Mouse (Mus musculus): ENCODE results near the gene Atp5g3. TPM values are rescaled to one million over a fixed set of nuclear protein-coding genes. Genes with fewer than 3 reads are reported as not detected.
A peak's percentile ranks its signal among the peaks of the same experiment; 100 is the strongest.
"Not testable (repeated sequence)": the region's sequence is repeated elsewhere in the genome, so short reads cannot be mapped to it uniquely, and the experiment has no call there.

Atp5g3 gene
- polyA plus RNA-seq, 1 experiment from 2014 or later: 807 TPM

DNA sequence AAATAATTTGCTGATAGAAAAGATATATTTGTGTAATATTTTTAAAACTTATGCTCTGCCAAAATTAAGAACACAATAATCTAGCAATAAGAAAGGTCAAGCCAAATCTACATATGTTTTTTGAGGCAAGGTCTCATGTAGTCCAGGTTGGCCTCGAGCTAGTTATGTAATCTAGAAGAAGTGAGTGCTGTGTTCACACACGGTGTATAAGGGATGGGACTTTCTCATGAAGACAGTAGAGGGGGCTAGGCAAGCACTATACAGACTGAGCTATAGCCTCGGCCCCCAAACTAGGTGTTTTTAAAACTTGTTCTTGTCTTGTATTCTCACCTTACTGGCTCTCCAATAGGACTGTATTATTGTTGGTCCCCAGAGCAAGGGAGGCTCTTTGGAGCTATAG, 14.4 kb upstream of the Atp5g3 start:
- H3K4me3 ChIP-seq: no peak overlapping the region
- no peak overlapping the region for H3K27ac ChIP-seq
- 51% methylated on average over 3 of the region's 3 CpGs for WGBS (ENCODE audit: insufficient replicate concordance)
- H3K27me3 ChIP-seq (replicated peaks): peaks cover 11% of the 10 kb centered on the region; the same call in 1 of the 2 replicates
- no peaks in the 10 kb centered on the region for H3K4me1 ChIP-seq
- no peak overlapping the region for H3K4me2 ChIP-seq
- no peak overlapping the region for H3K9ac ChIP-seq
- no peak for ATAC-seq
- H3K9me3 ChIP-seq (replicated peaks): no peaks in the 10 kb centered on the region
- no peaks in the 10 kb centered on the region for H3K36me3 ChIP-seq

DNA sequence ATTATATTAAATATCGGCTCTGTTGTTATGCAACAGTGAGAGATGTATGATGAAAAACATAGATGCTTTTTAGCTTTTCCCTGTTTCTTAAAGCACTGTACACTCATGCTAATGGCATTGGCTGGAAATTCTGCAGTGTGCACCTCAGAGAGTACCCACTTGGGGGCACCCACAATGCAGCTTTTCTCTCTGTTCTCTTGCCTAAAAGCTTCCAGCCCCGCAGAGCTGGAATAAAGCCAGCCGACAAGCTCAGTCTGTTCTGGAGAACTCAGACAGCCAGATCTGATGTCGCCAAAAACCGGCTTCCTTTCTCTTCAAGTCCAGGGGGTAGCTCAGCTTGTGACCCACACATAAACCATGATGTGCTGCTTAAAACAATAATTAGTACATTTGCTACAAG, 14.0 kb upstream of the Atp5g3 start:
- Histone ChIP-seq H3K36me3 (no peaks in the 10 kb centered on the region), H3K4me2 (no peak overlapping the region), H3K9ac (no peak overlapping the region), H3K27me3 (replicated peaks) (peaks cover 11% of the 10 kb centered on the region; the same call in 1 of the 2 replicates), H3K27ac (no peak overlapping the region), H3K4me3 (no peak overlapping the region), H3K9me3 (replicated peaks) (no peaks in the 10 kb centered on the region), H3K4me1 (no peaks in the 10 kb centered on the region)
- WGBS (ENCODE audit: insufficient replicate concordance): 32% methylated on average over 5 of the region's 5 CpGs
- ATAC-seq: no peak

DNA sequence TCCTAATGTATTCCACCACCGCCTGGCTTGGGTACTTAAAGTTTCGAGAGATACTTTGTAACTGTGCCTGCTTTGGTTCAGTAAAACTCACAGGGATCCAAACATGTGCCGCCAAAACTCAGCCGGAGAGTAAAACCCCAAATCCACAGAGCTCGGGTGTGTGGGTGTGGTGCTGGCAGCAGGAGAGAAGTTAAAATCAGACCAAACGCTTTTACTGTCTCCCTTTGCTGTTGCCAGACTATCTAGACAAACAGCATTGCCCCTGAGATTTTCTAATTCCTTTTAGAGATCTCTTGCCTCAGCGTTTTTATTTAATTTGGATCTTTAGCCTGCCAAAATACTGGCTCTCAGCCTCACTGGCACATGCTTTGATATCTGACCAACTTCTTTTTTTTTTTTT, 8.5 kb upstream of the Atp5g3 start:
- no peaks in the 10 kb centered on the region for H3K36me3 ChIP-seq
- H3K9ac ChIP-seq: no peak overlapping the region
- H3K4me3 ChIP-seq: no peak overlapping the region
- H3K4me2 ChIP-seq: no peak overlapping the region
- 59% methylated on average over 7 of the region's 7 CpGs for WGBS (ENCODE audit: insufficient replicate concordance)
- no peak overlapping the region for H3K27ac ChIP-seq
- H3K9me3 ChIP-seq (replicated peaks): no peaks in the 10 kb centered on the region
- no peaks in the 10 kb centered on the region for H3K4me1 ChIP-seq
- peaks cover 10% of the 10 kb centered on the region; the same call in 1 of the 2 replicates for H3K27me3 ChIP-seq (replicated peaks)
- no peak for ATAC-seq

DNA sequence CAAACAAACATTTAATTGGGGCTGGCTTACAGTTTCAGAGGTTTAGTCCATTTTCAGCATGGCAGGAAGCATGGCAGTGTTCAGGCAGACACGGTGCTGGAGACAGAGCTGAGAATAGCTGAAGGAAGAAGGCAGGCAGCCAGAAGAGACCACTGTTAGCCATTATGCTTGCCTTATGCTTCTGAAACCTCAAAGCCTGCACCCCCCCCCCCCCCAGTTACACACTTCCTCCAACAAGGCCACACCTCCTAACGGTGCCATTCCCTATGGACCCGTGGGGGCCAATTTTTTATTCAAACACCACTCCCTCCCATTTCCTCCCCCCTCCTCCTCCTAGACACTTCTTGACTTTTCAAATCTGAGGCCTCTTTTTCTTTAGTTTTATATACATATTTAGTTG, 1.1 kb upstream of the Atp5g3 start:
- ATAC-seq: no peak
- H3K9me3 ChIP-seq (replicated peaks): no peaks in the 10 kb centered on the region
- H3K4me2 ChIP-seq: peak overlapping the region; percentile 86
- H3K4me3 ChIP-seq: peak overlapping the region; percentile 99
- H3K4me1 ChIP-seq: peaks cover 31% of the 10 kb centered on the region
- 0 out of 2 replicates have a peak, but pooled peaks cover 3% of the 10 kb centered on the region for H3K27me3 ChIP-seq (replicated peaks)
- peak overlapping the region; percentile 36; the same call in 1 of the 2 replicates for H3K27ac ChIP-seq
- H3K9ac ChIP-seq: 0 out of 2 replicates have a peak overlapping the region, but pooled peaks have one; percentile 7
- 30% methylated on average over 3 of the region's 3 CpGs for WGBS (ENCODE audit: insufficient replicate concordance)
- H3K36me3 ChIP-seq: peaks cover 27% of the 10 kb centered on the region

DNA sequence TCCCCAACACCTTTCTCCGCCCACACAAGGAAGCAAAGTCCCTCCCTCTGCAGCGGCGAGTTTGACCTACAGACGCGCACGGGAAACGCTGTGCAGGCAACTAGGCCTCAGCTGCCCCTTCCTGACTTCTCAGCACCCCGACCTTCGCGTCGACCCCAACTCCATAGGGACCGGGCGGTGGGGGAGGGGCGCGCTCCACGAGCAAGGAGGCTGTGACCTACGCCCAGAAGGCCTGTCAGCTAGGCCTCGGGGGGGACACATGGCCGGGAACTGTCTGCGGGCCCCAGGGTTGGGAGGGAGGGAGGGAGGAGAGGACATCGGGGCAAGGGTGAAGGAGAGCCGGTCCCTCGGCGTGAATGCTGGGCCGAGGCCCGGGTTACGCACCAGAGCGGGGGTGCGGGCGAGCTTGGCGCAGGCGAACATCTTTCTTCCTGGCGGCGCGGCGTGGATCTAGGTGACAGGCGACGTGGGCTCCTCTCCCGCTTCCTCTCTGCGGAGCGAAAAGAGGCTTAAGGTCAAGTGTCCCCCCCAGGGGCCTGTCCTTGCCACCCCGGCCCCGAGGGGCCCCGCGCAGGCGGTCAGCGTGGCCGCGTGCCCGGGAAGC, 453 bp downstream of the Atp5g3 start:
- H3K4me1 ChIP-seq: peaks cover 31% of the 10 kb centered on the region
- H3K9me3 ChIP-seq (replicated peaks): no peaks in the 10 kb centered on the region
- 1% methylated on average over 50 of the region's 50 CpGs for WGBS (ENCODE audit: insufficient replicate concordance)
- peak; percentile 65 for ATAC-seq
- H3K36me3 ChIP-seq: peaks cover 39% of the 10 kb centered on the region
- H3K4me3 ChIP-seq: peak overlapping the region; percentile 99
- peak overlapping the region; percentile 86 for H3K4me2 ChIP-seq
- H3K27me3 ChIP-seq (replicated peaks): 0 out of 2 replicates have a peak, but pooled peaks cover 1% of the 10 kb centered on the region
- H3K27ac ChIP-seq: peak overlapping the region; percentile 96
- peak overlapping the region; percentile 100 for H3K9ac ChIP-seq

DNA sequence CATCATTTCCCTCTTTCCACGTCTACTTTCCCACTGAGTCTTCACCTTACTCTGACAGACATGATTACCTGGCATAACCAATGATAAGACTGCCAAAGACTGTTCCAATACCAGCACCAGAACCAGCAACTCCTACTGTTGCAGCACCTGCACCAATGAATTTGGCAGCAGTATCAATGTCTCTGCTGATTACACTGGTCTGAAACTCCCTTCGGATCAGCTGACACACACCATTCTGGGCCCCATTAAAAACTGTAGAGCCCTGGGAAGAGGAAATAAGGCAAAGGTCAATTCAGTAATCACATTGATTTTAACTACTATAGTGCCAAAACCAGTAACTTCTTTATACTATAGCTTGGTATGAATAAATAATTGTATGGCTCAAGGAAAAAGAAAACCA, 2.0 kb downstream of the Atp5g3 start:
- Histone ChIP-seq H3K27ac (no peak overlapping the region), H3K9me3 (replicated peaks) (no peaks in the 10 kb centered on the region), H3K4me1 (peaks cover 37% of the 10 kb centered on the region), H3K4me2 (peak overlapping the region; percentile 23), H3K27me3 (replicated peaks) (no peaks in the 10 kb centered on the region), H3K9ac (0 out of 2 replicates have a peak overlapping the region, but pooled peaks have one; percentile 19), H3K36me3 (peaks cover 50% of the 10 kb centered on the region), H3K4me3 (peak overlapping the region; percentile 21; the same call in 1 of the 2 replicates)
- 77% methylated on average over 2 of the region's 2 CpGs for WGBS (ENCODE audit: insufficient replicate concordance)
- no peak for ATAC-seq

DNA sequence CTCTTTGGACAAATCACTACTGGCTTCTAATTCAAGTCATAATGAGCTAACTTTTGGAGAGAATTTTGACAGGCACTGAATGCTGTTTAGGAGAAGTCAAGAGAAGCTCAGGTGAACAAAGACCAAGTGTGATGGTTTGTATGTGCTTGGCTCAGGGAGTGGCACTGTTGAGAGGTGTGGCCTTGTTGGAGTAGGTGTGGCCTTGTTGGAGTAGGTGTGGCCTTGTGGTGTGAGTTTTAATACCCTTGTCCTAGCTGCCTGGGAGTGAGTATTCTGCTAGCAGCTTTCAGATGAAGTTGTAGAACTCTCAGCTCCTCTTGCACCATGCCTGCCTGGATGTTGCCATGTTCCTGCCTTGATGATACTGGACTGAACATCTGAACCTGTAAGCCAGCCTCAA, 6.4 kb downstream of the Atp5g3 start:
- ATAC-seq: peak; percentile 76

DNA sequence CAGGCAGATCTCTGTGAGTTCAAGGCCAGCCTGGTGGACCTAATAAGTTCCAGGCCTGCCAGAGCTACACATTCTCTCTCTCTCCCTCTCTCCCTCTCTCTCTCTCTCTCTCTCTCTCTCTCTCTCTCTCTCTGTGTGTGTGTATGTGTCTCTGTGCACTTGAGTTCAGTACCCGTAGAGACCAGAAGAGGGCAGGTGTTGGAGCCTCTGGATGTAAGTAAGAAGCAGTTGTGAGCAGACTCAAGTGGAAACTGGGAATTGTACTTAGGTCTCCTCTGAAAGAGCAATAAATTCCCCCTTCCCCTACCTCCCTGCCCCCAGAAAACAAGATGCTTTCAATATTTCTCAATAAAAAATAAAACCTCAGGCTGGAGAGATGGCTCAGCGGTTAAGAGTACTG, 7.6 kb downstream of the Atp5g3 start:
- ATAC-seq: no peak
- Histone ChIP-seq H3K27ac (no peak overlapping the region), H3K4me2 (no peak overlapping the region)

More for the DNA sequence above, 6.4 kb downstream of the Atp5g3 start:
- not testable (repeated sequence) for H3K9me3 ChIP-seq (replicated peaks); H3K27ac ChIP-seq; H3K9ac ChIP-seq; H3K27me3 ChIP-seq (replicated peaks); H3K4me3 ChIP-seq; H3K4me2 ChIP-seq
- Histone ChIP-seq H3K4me1 (peaks cover 26% of the 10 kb centered on the region), H3K36me3 (peaks cover 52% of the 10 kb centered on the region)

DNA sequence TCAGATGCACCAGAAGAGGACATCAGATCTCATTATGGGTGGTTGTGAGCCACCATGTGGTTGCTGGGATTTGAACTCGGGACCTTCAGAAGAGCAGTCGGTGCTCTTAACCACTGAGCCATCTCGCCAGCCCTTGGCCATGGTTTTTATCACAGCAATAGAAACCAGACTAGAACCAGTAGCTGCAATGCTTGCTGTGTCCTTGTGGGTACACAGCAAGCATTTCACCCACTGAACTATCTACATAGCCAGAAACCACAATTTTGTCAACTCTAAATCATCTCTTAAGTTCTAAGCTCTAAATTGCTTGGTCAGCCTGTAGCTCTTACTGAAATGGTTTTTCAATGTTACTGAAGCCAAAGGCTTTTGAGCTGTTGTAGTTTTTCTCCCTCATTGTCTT, 8.8 kb downstream of the Atp5g3 start:
- not testable (repeated sequence) for ATAC-seq; H3K4me2 ChIP-seq; H3K9me3 ChIP-seq (replicated peaks); H3K27me3 ChIP-seq (replicated peaks); H3K4me3 ChIP-seq; H3K9ac ChIP-seq; H3K27ac ChIP-seq
- peaks cover 14% of the 10 kb centered on the region for H3K4me1 ChIP-seq
- H3K36me3 ChIP-seq: peaks cover 29% of the 10 kb centered on the region
- 87% methylated on average over 3 of the region's 3 CpGs for WGBS (ENCODE audit: insufficient replicate concordance)

More for the DNA sequence above, 7.6 kb downstream of the Atp5g3 start:
- peaks cover 41% of the 10 kb centered on the region for H3K36me3 ChIP-seq
- no peaks in the 10 kb centered on the region for H3K9me3 ChIP-seq (replicated peaks)
- no peak overlapping the region for H3K9ac ChIP-seq
- WGBS (ENCODE audit: insufficient replicate concordance): 84% methylated on average over 2 of the region's 2 CpGs
- no peak overlapping the region for H3K4me3 ChIP-seq
- H3K27me3 ChIP-seq (replicated peaks): no peaks in the 10 kb centered on the region
- H3K4me1 ChIP-seq: peaks cover 16% of the 10 kb centered on the region

DNA sequence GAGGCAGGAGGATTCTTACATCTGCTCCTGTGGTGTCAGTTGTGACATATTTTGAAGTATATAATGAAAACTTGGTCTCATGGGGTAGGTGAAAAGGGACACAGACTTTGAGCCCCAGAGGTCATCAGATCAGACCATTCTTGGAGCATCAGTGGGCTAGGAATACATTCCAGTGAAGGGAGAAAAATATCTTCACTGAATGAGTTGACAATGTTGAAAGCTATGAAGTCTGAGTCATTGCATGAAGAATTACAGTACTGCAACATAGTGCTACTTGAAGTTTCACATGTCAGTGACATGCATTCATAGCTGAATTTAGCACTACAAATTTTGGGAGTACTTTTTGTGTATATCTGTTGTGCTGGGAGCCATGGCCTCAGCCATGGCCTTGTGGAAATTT, 10.0 kb downstream of the Atp5g3 start:
- peaks cover 18% of the 10 kb centered on the region for H3K36me3 ChIP-seq
- peaks cover 14% of the 10 kb centered on the region for H3K4me1 ChIP-seq
- no peak overlapping the region for H3K9ac ChIP-seq
- no peaks in the 10 kb centered on the region for H3K9me3 ChIP-seq (replicated peaks)
- H3K4me2 ChIP-seq: no peak overlapping the region
- ATAC-seq: no peak
- H3K27me3 ChIP-seq (replicated peaks): no peaks in the 10 kb centered on the region
- H3K4me3 ChIP-seq: no peak overlapping the region
- no peak overlapping the region for H3K27ac ChIP-seq

DNA sequence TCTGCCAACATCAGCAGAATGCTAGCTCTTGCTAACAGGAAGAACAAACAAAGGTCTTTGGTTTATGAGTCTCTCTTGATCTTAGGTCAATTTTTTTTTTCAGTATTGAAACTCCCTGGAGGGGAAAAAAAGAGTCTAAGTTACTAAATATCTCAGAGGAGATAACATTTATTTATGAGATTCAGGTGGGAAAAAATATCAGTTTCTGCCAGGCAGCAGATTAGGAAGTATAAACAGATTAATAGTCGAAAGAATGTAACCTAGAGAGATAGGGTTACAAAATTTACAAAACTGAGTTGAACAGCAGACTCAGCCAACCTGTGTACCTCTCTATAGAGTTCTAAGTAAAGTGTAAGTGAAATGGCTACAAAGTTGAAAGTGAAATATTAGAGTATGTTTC, 10.8 kb downstream of the Atp5g3 start:
- Histone ChIP-seq H3K27ac (no peak overlapping the region), H3K27me3 (replicated peaks) (no peaks in the 10 kb centered on the region), H3K4me2 (no peak overlapping the region), H3K4me1 (peaks cover 14% of the 10 kb centered on the region), H3K9ac (no peak overlapping the region), H3K4me3 (no peak overlapping the region), H3K9me3 (replicated peaks) (no peaks in the 10 kb centered on the region), H3K36me3 (peaks cover 14% of the 10 kb centered on the region)
- 34% methylated on average over 1 of the region's 1 CpGs for WGBS (ENCODE audit: insufficient replicate concordance)
- ATAC-seq: no peak

DNA sequence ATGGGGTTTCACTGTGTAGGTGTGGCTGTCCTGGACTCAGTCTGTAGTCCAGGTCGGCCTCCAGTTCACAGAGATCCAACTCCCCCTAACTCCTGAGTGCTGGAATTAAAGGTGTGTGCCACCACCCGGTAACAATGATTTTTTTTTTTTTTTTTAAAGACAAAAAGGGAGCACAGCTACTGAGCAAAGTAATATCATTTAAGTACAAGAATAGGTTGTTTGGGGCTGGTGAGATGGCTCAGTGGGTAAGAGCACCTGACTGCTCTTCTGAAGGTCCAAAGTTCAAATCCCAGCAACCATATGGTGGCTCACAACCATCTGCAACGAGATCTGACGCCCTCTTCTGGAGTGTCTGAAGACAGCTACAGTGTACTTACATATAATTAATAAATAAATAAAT, 14.2 kb downstream of the Atp5g3 start:
- H3K9me3 ChIP-seq (replicated peaks); H3K4me3 ChIP-seq; H3K9ac ChIP-seq; ATAC-seq; H3K27ac ChIP-seq; H3K36me3 ChIP-seq; H3K4me2 ChIP-seq; H3K4me1 ChIP-seq; H3K27me3 ChIP-seq (replicated peaks): not testable (repeated sequence)
- 66% methylated on average over 4 of the region's 4 CpGs for WGBS (ENCODE audit: insufficient replicate concordance)
